Mouse (Mus musculus) liver, postnatal 0 days (tissue): ENCODE data around the gene Htra1.

ENCODE experiments used
- CTCF ChIP-seq: sonication (generic); IDR thresholded peaks from 2 replicates; pipeline ENCODE4 v1.5.1; 2016; ENCODE audit warnings: antibody characterized with exemption, low read depth
- EP300 ChIP-seq: IDR thresholded peaks from 2 replicates; pipeline ENCODE4 v1.6.1; 2016; ENCODE audit warnings: antibody characterized with exemption, low read depth, mild to moderate bottlenecking

- TF ChIP-seq CTCF (no peak), EP300 (no peak)
These were observed 46.5 kb downstream of the Htra1 start for GRCm38 (mm10) chr7:130982371-130982770.
